In genomic region chr5:81094618-81095017, GRCm38 (mm10) we compare ENCODE assay signal across 21 mouse cellular contexts.
A peak's percentile ranks its signal among the peaks of the same experiment; 100 is the strongest.
DNase-seq lines count a peak whose midpoint lies in the region; ATAC-seq lines count a peak whose summit lies in the region.
"Had no signal": no experiment of that assay in that cellular context is flagged by ENCODE, and none has a peak within 500 bp of the region (broad histone marks: within the 10 kb centered on the region; RNA-seq: fewer than 3 reads in every experiment).

No protein-coding gene starts in this region.

- no peaks in the 10 kb centered on the region for H3K9me3 ChIP-seq in heart, embryonic 12.5 days (replicated peaks)
- no peaks in the 10 kb centered on the region for H3K9me3 ChIP-seq in embryonic facial prominence, embryonic 11.5 days (replicated peaks; ENCODE audit: control insufficient read depth, low read length)
- no peaks in the 10 kb centered on the region for H3K9me3 ChIP-seq in limb, embryonic 12.5 days
- H3K9me3 ChIP-seq: liver, embryonic 13.5 days; midbrain, embryonic 12.5 days had no signal

- no peaks in the 10 kb centered on the region for H3K27me3 ChIP-seq in heart, embryonic 12.5 days (replicated peaks)
- H3K27me3 ChIP-seq in embryonic facial prominence, embryonic 11.5 days (ENCODE audit: control insufficient read depth, insufficient read depth, low read length), result no peaks in the 10 kb centered on the region
- H3K27me3 ChIP-seq in limb, embryonic 12.5 days, result no peaks in the 10 kb centered on the region
- H3K27me3 ChIP-seq: liver, embryonic 13.5 days; midbrain, embryonic 12.5 days had no signal

- DNase-seq in heart, adult 9 months (ENCODE audit: low spot score in 2 of 2), result peak; percentile 31 to 41
- DNase-seq in NIH3T3 (ENCODE audit: low read depth), result peak; percentile 72
- peak; percentile 47 for DNase-seq in embryonic facial prominence, embryonic 11.5 days (ENCODE audit: low spot score)
- DNase-seq in ovary, postnatal 14 days (ENCODE audit: low spot score), result no peak
- DNase-seq: adrenal gland, adult 2 months; cerebellum, adult 11 months; forebrain, postnatal 0 days; kidney, adult 9 months; kidney, postnatal 36 days; layer of hippocampus, adult 9-11 months; liver, embryonic 13.5 days; lung, postnatal 36 days; thymus, postnatal 36 days had no signal

- H3K36me3 ChIP-seq in heart, embryonic 12.5 days, result no peaks in the 10 kb centered on the region
- no peaks in the 10 kb centered on the region for H3K36me3 ChIP-seq in embryonic facial prominence, embryonic 11.5 days (replicated peaks; ENCODE audit: control insufficient read depth, insufficient read depth, low read depth, low read length)
- no peaks in the 10 kb centered on the region for H3K36me3 ChIP-seq in limb, embryonic 12.5 days
- H3K36me3 ChIP-seq: G1E; liver, embryonic 13.5 days; midbrain, embryonic 12.5 days had no signal

- 84% methylated on average over 3 of the region's 3 CpGs for WGBS in heart, embryonic 12.5 days
- 49% methylated on average over 3 of the region's 3 CpGs for WGBS in embryonic facial prominence, embryonic 11.5 days
- WGBS in limb, embryonic 12.5 days, result 25% methylated on average over 3 of the region's 3 CpGs

- ATAC-seq in heart, embryonic 12.5 days (ENCODE audit: insufficient number of reproducible peaks, low FRiP score), result no peak
- no peak for ATAC-seq in embryonic facial prominence, embryonic 11.5 days (replicated peaks; ENCODE audit: insufficient number of reproducible peaks, low FRiP score, low TSS enrichment, low read depth)
- ATAC-seq in limb, embryonic 12.5 days (ENCODE audit: insufficient number of reproducible peaks, insufficient read depth, low FRiP score, low TSS enrichment, low read depth), result peak; percentile 92
- ATAC-seq in megakaryocyte, adult 5-6 weeks (ENCODE audit: poor library complexity, severe bottlenecking), result no peak
- ATAC-seq: CD4-positive, CD25-positive, alpha-beta regulatory T cell, adult 4 months; forebrain, postnatal 0 days; hindbrain, embryonic 16.5 days had no signal

- H3K4me3 ChIP-seq in heart, embryonic 12.5 days, result no peak overlapping the region
- no peak overlapping the region for H3K4me3 ChIP-seq in embryonic facial prominence, embryonic 11.5 days (ENCODE audit: low read depth, low read length)
- no peak overlapping the region for H3K4me3 ChIP-seq in limb, embryonic 12.5 days (replicated peaks)
- H3K4me3 ChIP-seq: erythroblast, embryonic 14.5 days; liver, embryonic 13.5 days; midbrain, embryonic 12.5 days had no signal

- H3K4me2 ChIP-seq in heart, embryonic 12.5 days, result no peak overlapping the region
- no peak overlapping the region for H3K4me2 ChIP-seq in embryonic facial prominence, embryonic 11.5 days (ENCODE audit: low read depth, low read length)
- H3K4me2 ChIP-seq in limb, embryonic 12.5 days, result no peak overlapping the region
- H3K4me2 ChIP-seq: liver, embryonic 13.5 days; midbrain, embryonic 12.5 days had no signal

- H3K9ac ChIP-seq in heart, embryonic 12.5 days, result no peak overlapping the region
- H3K9ac ChIP-seq in embryonic facial prominence, embryonic 11.5 days (replicated peaks; ENCODE audit: low read length), result no peak overlapping the region
- H3K9ac ChIP-seq in limb, embryonic 12.5 days (replicated peaks), result no peak overlapping the region
- H3K9ac ChIP-seq: forebrain, postnatal 0 days; liver, embryonic 13.5 days; midbrain, embryonic 12.5 days had no signal

- no peak overlapping the region for H3K27ac ChIP-seq in heart, embryonic 12.5 days (ENCODE audit: poor library complexity, severe bottlenecking)
- H3K27ac ChIP-seq in embryonic facial prominence, embryonic 11.5 days (replicated peaks; ENCODE audit: low read depth, low read length), result no peak overlapping the region
- 0 out of 2 replicates have a peak overlapping the region, but pooled peaks have one; percentile 41 for H3K27ac ChIP-seq in limb, embryonic 12.5 days
- H3K27ac ChIP-seq: liver, embryonic 13.5 days; midbrain, embryonic 12.5 days had no signal

- no peaks in the 10 kb centered on the region for H3K4me1 ChIP-seq in heart, embryonic 12.5 days (replicated peaks)
- H3K4me1 ChIP-seq in embryonic facial prominence, embryonic 11.5 days (ENCODE audit: control insufficient read depth, insufficient read depth, low read length), result no peaks in the 10 kb centered on the region
- peaks cover 16% of the 10 kb centered on the region for H3K4me1 ChIP-seq in limb, embryonic 12.5 days (replicated peaks)
- H3K4me1 ChIP-seq: liver, embryonic 13.5 days; midbrain, embryonic 12.5 days had no signal
